ENCODE assay signal across 8 mouse cellular contexts in genomic region chr5:150673880-150674621, GRCm38 (mm10). TPM values are rescaled to one million over a fixed set of nuclear protein-coding genes. Genes with fewer than 3 reads are reported as not detected.
A peak's percentile ranks its signal among the peaks of the same experiment; 100 is the strongest.
DNase-seq lines count a peak whose midpoint lies in the region; ATAC-seq and TF ChIP-seq lines count a peak whose summit lies in the region.

No protein-coding gene starts in this region.

- peak overlapping the region; percentile 53 for H3K4me2 ChIP-seq in embryonic facial prominence, embryonic 12.5 days (replicated peaks)
- peak overlapping the region; percentile 63 for H3K4me2 ChIP-seq in hindbrain, embryonic 12.5 days (replicated peaks)
- peak overlapping the region; percentile 87 for H3K4me2 ChIP-seq in liver, embryonic 13.5 days
- H3K4me2 ChIP-seq in neural tube, embryonic 11.5 days (ENCODE audit: low read depth) = peak overlapping the region; percentile 49

- DNase-seq in heart, embryonic 10.5 days (ENCODE audit: low spot score) = peak; percentile 79
- DNase-seq in heart, adult 11 months = no peak
- DNase-seq in MEL (ENCODE audit: low read depth, low spot score) = peak; percentile 69
- DNase-seq in liver, embryonic 13.5 days = peak; percentile 36
- DNase-seq in neural tube, embryonic 11.5 days (ENCODE audit: low spot score) = peak; percentile 70
- peak; percentile 49 for DNase-seq in thymus, postnatal 0 days (ENCODE audit: low spot score)

- H3K4me3 ChIP-seq in heart, embryonic 10.5 days = peak overlapping the region; percentile 93
- H3K4me3 ChIP-seq in MEL (ENCODE audit: control insufficient read depth in 1 of 2, insufficient read depth in 1 of 2, low read depth in 2 of 2, low read length in 2 of 2) = peak overlapping the region; percentile 96
- peak overlapping the region; percentile 92 for H3K4me3 ChIP-seq in embryonic facial prominence, embryonic 12.5 days
- peak overlapping the region; percentile 89 for H3K4me3 ChIP-seq in hindbrain, embryonic 12.5 days
- H3K4me3 ChIP-seq in liver, embryonic 13.5 days (replicated peaks) = peak overlapping the region; percentile 97
- peak overlapping the region; percentile 96 for H3K4me3 ChIP-seq in neural tube, embryonic 11.5 days (ENCODE audit: low read depth, low read length)

- peak; percentile 58; the same call in 1 of the 2 replicates for ATAC-seq in embryonic facial prominence, embryonic 12.5 days (ENCODE audit: insufficient number of reproducible peaks, insufficient read depth, low FRiP score, low TSS enrichment)
- peak; percentile 77 for ATAC-seq in hindbrain, embryonic 12.5 days (ENCODE audit: low FRiP score)
- peak; percentile 28 for ATAC-seq in liver, embryonic 13.5 days (ENCODE audit: low read depth)
- ATAC-seq in neural tube, embryonic 11.5 days (ENCODE audit: insufficient read depth, low FRiP score, low TSS enrichment) = peak; percentile 61

- under 1% methylated on average over 46 of the region's 91 CpGs for WGBS in heart, embryonic 10.5 days
- WGBS in embryonic facial prominence, embryonic 12.5 days = under 1% methylated on average over 50 of the region's 91 CpGs
- WGBS in hindbrain, embryonic 12.5 days = 0% methylated on average over 41 of the region's 91 CpGs
- under 1% methylated on average over 66 of the region's 91 CpGs for WGBS in liver, embryonic 13.5 days (ENCODE audit: insufficient replicate concordance)
- under 1% methylated on average over 40 of the region's 91 CpGs for WGBS in neural tube, embryonic 11.5 days

- TF ChIP-seq CTCF in MEL (IDR thresholded peaks at IDR 0.05 in 2 of 3, conservative IDR thresholded peaks at IDR 0.05 in 1 of 3; ENCODE audit: control insufficient read depth in 1 of 3, insufficient read depth in 1 of 3, low read depth in 2 of 3, low read length in 3 of 3, poor library complexity in 1 of 3, severe bottlenecking in 1 of 3) = no peak

- H3K9me3 ChIP-seq in heart, embryonic 10.5 days = no peaks in the 10 kb centered on the region
- no peaks in the 10 kb centered on the region for H3K9me3 ChIP-seq in MEL (replicated peaks; ENCODE audit: insufficient read depth, low read length)
- no peaks in the 10 kb centered on the region for H3K9me3 ChIP-seq in embryonic facial prominence, embryonic 12.5 days
- H3K9me3 ChIP-seq in hindbrain, embryonic 12.5 days (replicated peaks) = no peaks in the 10 kb centered on the region
- no peaks in the 10 kb centered on the region for H3K9me3 ChIP-seq in liver, embryonic 13.5 days (replicated peaks)
- no peaks in the 10 kb centered on the region for H3K9me3 ChIP-seq in neural tube, embryonic 11.5 days (ENCODE audit: control insufficient read depth, low read length)

- no peaks in the 10 kb centered on the region for H3K27me3 ChIP-seq in heart, embryonic 10.5 days (ENCODE audit: insufficient read depth, poor library complexity, severe bottlenecking)
- H3K27me3 ChIP-seq in MEL (ENCODE audit: control insufficient read depth in 1 of 2, insufficient read depth in 2 of 2, low read length in 2 of 2) = no peaks in the 10 kb centered on the region
- no peaks in the 10 kb centered on the region for H3K27me3 ChIP-seq in embryonic facial prominence, embryonic 12.5 days
- H3K27me3 ChIP-seq in hindbrain, embryonic 12.5 days = no peaks in the 10 kb centered on the region
- peaks cover 4% of the 10 kb centered on the region; the same call in 1 of the 2 replicates for H3K27me3 ChIP-seq in liver, embryonic 13.5 days
- H3K27me3 ChIP-seq in neural tube, embryonic 11.5 days (ENCODE audit: control insufficient read depth, insufficient read depth, low read length) = no peaks in the 10 kb centered on the region

- TF ChIP-seq EP300 in MEL (IDR thresholded peaks at IDR 0.05; ENCODE audit: low read depth in 1 of 2, low read length in 2 of 2) = 0 out of 4 replicates have a peak, but pooled peaks of 1 of the 2 experiments have one; percentile 6

- H3K27ac ChIP-seq in heart, embryonic 10.5 days = peak overlapping the region; percentile 99
- peak overlapping the region; percentile 79 for H3K27ac ChIP-seq in MEL (ENCODE audit: control insufficient read depth, low read depth, low read length)
- peak overlapping the region; percentile 98 for H3K27ac ChIP-seq in embryonic facial prominence, embryonic 12.5 days
- H3K27ac ChIP-seq in hindbrain, embryonic 12.5 days = peak overlapping the region; percentile 99
- peak overlapping the region; percentile 86 for H3K27ac ChIP-seq in liver, embryonic 13.5 days
- peak overlapping the region; percentile 96 for H3K27ac ChIP-seq in neural tube, embryonic 11.5 days (ENCODE audit: low read depth, low read length)

- peaks cover 8% of the 10 kb centered on the region; the same call in 1 of the 2 replicates for H3K4me1 ChIP-seq in heart, embryonic 10.5 days
- peaks cover 0 to 13% of the 10 kb centered on the region in 2 experiments; a peak in 3 of 4 replicates for H3K4me1 ChIP-seq in MEL (ENCODE audit: control insufficient read depth in 1 of 2, insufficient read depth in 2 of 2, low read length in 2 of 2)
- H3K4me1 ChIP-seq in embryonic facial prominence, embryonic 12.5 days = peaks cover 11% of the 10 kb centered on the region
- peaks cover 16% of the 10 kb centered on the region for H3K4me1 ChIP-seq in hindbrain, embryonic 12.5 days
- H3K4me1 ChIP-seq in liver, embryonic 13.5 days (replicated peaks) = peaks cover 35% of the 10 kb centered on the region
- H3K4me1 ChIP-seq in neural tube, embryonic 11.5 days (ENCODE audit: control insufficient read depth, insufficient read depth, low read length) = no peaks in the 10 kb centered on the region; the same call in 1 of the 2 replicates

- peak; percentile 63 to 71; a peak in 2 of 4 replicates for TF ChIP-seq POLR2A in MEL (IDR thresholded peaks at IDR 0.05; ENCODE audit: control insufficient read depth in 1 of 2, insufficient read depth in 1 of 2, low read depth in 1 of 2, low read length in 2 of 2, poor library complexity in 1 of 2)

- H3K79me2 ChIP-seq in MEL (ENCODE audit: control insufficient read depth, insufficient read depth, low read length, poor library complexity) = peaks cover 44% of the 10 kb centered on the region

- H3K9ac ChIP-seq in MEL (ENCODE audit: control insufficient read depth, low read depth, low read length, poor library complexity, severe bottlenecking) = peak overlapping the region; percentile 100
- H3K9ac ChIP-seq in embryonic facial prominence, embryonic 12.5 days = peak overlapping the region; percentile 94
- peak overlapping the region; percentile 96 for H3K9ac ChIP-seq in hindbrain, embryonic 12.5 days
- peak overlapping the region; percentile 98 for H3K9ac ChIP-seq in liver, embryonic 13.5 days
- peak overlapping the region; percentile 98 for H3K9ac ChIP-seq in neural tube, embryonic 11.5 days (ENCODE audit: low read length)

- no peak for TF ChIP-seq RAD21 in MEL (IDR thresholded peaks at IDR 0.05; ENCODE audit: low read depth, low read length)

- no peaks in the 10 kb centered on the region for H3K36me3 ChIP-seq in heart, embryonic 10.5 days
- H3K36me3 ChIP-seq in MEL (ENCODE audit: control insufficient read depth in 1 of 2, insufficient read depth in 2 of 2, low read length in 2 of 2) = peaks cover 0 to 21% of the 10 kb centered on the region in 2 experiments; a peak in 3 of 4 replicates
- H3K36me3 ChIP-seq in embryonic facial prominence, embryonic 12.5 days = no peaks in the 10 kb centered on the region
- H3K36me3 ChIP-seq in hindbrain, embryonic 12.5 days = no peaks in the 10 kb centered on the region
- no peaks in the 10 kb centered on the region for H3K36me3 ChIP-seq in liver, embryonic 13.5 days
- no peaks in the 10 kb centered on the region for H3K36me3 ChIP-seq in neural tube, embryonic 11.5 days (ENCODE audit: control insufficient read depth, insufficient read depth, low read length)

TF ChIP-seq in MEL, 35 proteins besides CTCF, POLR2A, EP300 and RAD21 (continues in another document):
- TF ChIP-seq CHD1 (IDR thresholded peaks at IDR 0.05; ENCODE audit: low read depth, low read length) (peak; percentile 13; the same call in 1 of the 2 replicates), SIN3A (IDR thresholded peaks at IDR 0.05; ENCODE audit: low read length) (peak; percentile 25; the same call in 1 of the 2 replicates), NELFE (IDR thresholded peaks at IDR 0.05; ENCODE audit: low read depth, low read length) (peak; percentile 52; the same call in 1 of the 2 replicates), MEF2A (IDR thresholded peaks at IDR 0.05; ENCODE audit: extremely low read depth, insufficient replicate concordance, low read depth, low read length, poor library complexity, severe bottlenecking) (no peak), JUND (IDR thresholded peaks at IDR 0.05; ENCODE audit: low read depth, low read length) (0 out of 2 replicates have a peak, but pooled peaks have one; percentile 68), MXI1 (IDR thresholded peaks at IDR 0.05; ENCODE audit: low read depth, low read length) (0 out of 2 replicates have a peak, but pooled peaks have one; percentile 42), NRF1 (IDR thresholded peaks at IDR 0.05; ENCODE audit: insufficient read depth, low read depth, low read length, poor library complexity, severe bottlenecking) (no peak)

RNA-seq across cellular contexts. Expression of gene Pds5b, which starts 0.5 kb away (rescaled TPM):
- polyA plus RNA-seq in heart, embryonic 10.5 days (2016; fragmentation: Nextera tagmentation; extraction: Ambion mirVana) = 25.1 and 26.8 TPM in 2 replicates
- 21.9 and 26.3 TPM in 2 replicates for total RNA-seq in MEL (2012; rRNA removed)
- 10 to 100 TPM; 46.2 to 52.7 TPM for polyA plus RNA-seq in MEL (2012; ENCODE audit: insufficient read depth in 1 of 2, insufficient read length in 2 of 2, low read depth in 1 of 2, low replicate concordance in 2 of 2, missing spikeins in 1 of 2)
- 46.6 and 46.8 TPM in 2 replicates for polyA plus RNA-seq in embryonic facial prominence, embryonic 12.5 days (2016; fragmentation: Nextera tagmentation; extraction: Ambion mirVana)
- polyA plus RNA-seq in hindbrain, embryonic 12.5 days (2016; fragmentation: Nextera tagmentation; extraction: Ambion mirVana) = 38.6 and 44.8 TPM in 2 replicates
- 9.9 and 12.6 TPM in 2 replicates for polyA plus RNA-seq in liver, embryonic 13.5 days (2015; fragmentation: Nextera tagmentation; extraction: Ambion mirVana)
- 47.7 and 48.5 TPM in 2 replicates for polyA plus RNA-seq in neural tube, embryonic 11.5 days (2014; fragmentation: Nextera tagmentation; extraction: Ambion mirVana)
- polyA plus RNA-seq in thymus, postnatal 0 days (2015; fragmentation: Nextera tagmentation; extraction: Ambion mirVana) = 84.8 and 85.8 TPM in 2 replicates

RNA-seq across cellular contexts. Expression of gene N4bp2l2, which starts 8.1 kb away (rescaled TPM):
- 37.5 and 39.8 TPM in 2 replicates for polyA plus RNA-seq in heart, embryonic 10.5 days (2016; fragmentation: Nextera tagmentation; extraction: Ambion mirVana)
- total RNA-seq in MEL (2012; rRNA removed) = 74.9 and 75.0 TPM in 2 replicates
- polyA plus RNA-seq in MEL (2012; ENCODE audit: insufficient read depth in 1 of 2, insufficient read length in 2 of 2, low read depth in 1 of 2, low replicate concordance in 2 of 2, missing spikeins in 1 of 2) = 10 to 100 TPM in 1 of 2 experiments, not detected in 1; 67.5 TPM
- polyA plus RNA-seq in embryonic facial prominence, embryonic 12.5 days (2016; fragmentation: Nextera tagmentation; extraction: Ambion mirVana) = 45.4 and 47.1 TPM in 2 replicates
- polyA plus RNA-seq in hindbrain, embryonic 12.5 days (2016; fragmentation: Nextera tagmentation; extraction: Ambion mirVana) = 37.1 and 39.3 TPM in 2 replicates
- 19.7 and 27.5 TPM in 2 replicates for polyA plus RNA-seq in liver, embryonic 13.5 days (2015; fragmentation: Nextera tagmentation; extraction: Ambion mirVana)
- 44.5 and 44.8 TPM in 2 replicates for polyA plus RNA-seq in neural tube, embryonic 11.5 days (2014; fragmentation: Nextera tagmentation; extraction: Ambion mirVana)
- polyA plus RNA-seq in thymus, postnatal 0 days (2015; fragmentation: Nextera tagmentation; extraction: Ambion mirVana) = 53.3 and 54.3 TPM in 2 replicates
